Mouse (Mus musculus) MEL (cell line): ENCODE data around the gene Ermn. TPM values are rescaled to one million over a fixed set of nuclear protein-coding genes. Genes with fewer than 3 reads are reported as not detected.

Experiments used
- DNase-seq: peaks from one replicate; pipeline ENCODE4 v3.0.0; 2011; ENCODE audit warnings: low read depth, low spot score
- H3K27ac ChIP-seq: 2 replicates; pipeline ENCODE4 v1.5.1; 2012; ENCODE audit warnings: low read depth, mild to moderate bottlenecking, control low read depth, low read length, moderate library complexity; ENCODE audit not compliant: control insufficient read depth
- H3K27me3 ChIP-seq, 2 experiments: fragments of 150-350 bp in 1 of 2; sonication (generic) in 1 of 2; 2 replicates each; pipeline ENCODE4 v1.6.1; 2012; ENCODE audit warnings: low read length in 2 of 2, mild to moderate bottlenecking in 2 of 2, improper control_type of control experiment in 1 of 2, moderate library complexity in 1 of 2; ENCODE audit not compliant: insufficient read depth in 2 of 2, control insufficient read depth in 1 of 2
- H3K36me3 ChIP-seq, 2 experiments: 2 replicates each; pipeline ENCODE4 v1.6.1; 2012 to 2014; ENCODE audit warnings: low read length in 2 of 2, improper control_type of control experiment in 1 of 2, inconsistent platforms in 1 of 2, mild to moderate bottlenecking in 1 of 2; ENCODE audit not compliant: insufficient read depth in 2 of 2, control insufficient read depth in 1 of 2
- H3K4me1 ChIP-seq, 2 experiments: fragments of 150-350 bp in 1 of 2; sonication (generic) in 1 of 2; 2 replicates each; pipeline ENCODE4 v1.6.1; 2012; ENCODE audit warnings: low read length in 2 of 2, improper control_type of control experiment in 1 of 2, mild to moderate bottlenecking in 1 of 2; ENCODE audit not compliant: insufficient read depth in 2 of 2, control insufficient read depth in 1 of 2
- H3K4me3 ChIP-seq, 2 experiments: fragments of 150-350 bp in 1 of 2; sonication (generic) in 1 of 2; 2 replicates each; pipeline ENCODE4 v1.5.1; 2012; ENCODE audit warnings: low read depth in 2 of 2, low read length in 2 of 2, mild to moderate bottlenecking in 2 of 2, moderate library complexity in 2 of 2, control low read depth in 1 of 2, improper control_type of control experiment in 1 of 2; ENCODE audit not compliant: control insufficient read depth in 1 of 2, insufficient read depth in 1 of 2
- H3K79me2 ChIP-seq: 2 replicates; pipeline ENCODE4 v1.6.1; 2012; ENCODE audit warnings: mild to moderate bottlenecking, low read length, moderate library complexity; ENCODE audit not compliant: control insufficient read depth, poor library complexity, insufficient read depth
- H3K9ac ChIP-seq: 2 replicates; pipeline ENCODE4 v1.6.1; 2012; ENCODE audit warnings: low read depth, mild to moderate bottlenecking, control low read depth, low read length, moderate library complexity; ENCODE audit not compliant: control insufficient read depth, poor library complexity, severe bottlenecking
- H3K9me3 ChIP-seq: fragments of 150-350 bp; sonication (generic); replicated peaks from 2 replicates; pipeline ENCODE4 v1.6.1; 2012; ENCODE audit warnings: mild to moderate bottlenecking, low read length, improper control_type of control experiment, moderate library complexity; ENCODE audit not compliant: insufficient read depth
- BHLHE40 ChIP-seq: IDR thresholded peaks from 2 replicates; pipeline ENCODE4 v1.6.1; 2012; ENCODE audit warnings: low read depth, mild to moderate bottlenecking, inconsistent platforms, low read length, improper control_type of control experiment, borderline replicate concordance
- CHD1 ChIP-seq: IDR thresholded peaks from 2 replicates; pipeline ENCODE4 v1.6.1; 2012; ENCODE audit warnings: low read depth, mild to moderate bottlenecking, inconsistent platforms, low read length, improper control_type of control experiment
- CHD2 ChIP-seq: IDR thresholded peaks from 2 replicates; pipeline ENCODE4 v1.6.1; 2011; ENCODE audit warnings: low read length, improper control_type of control experiment
- CTCF ChIP-seq, 3 experiments: IDR thresholded peaks in 2 of 3; conservative IDR thresholded peaks in 1 of 3; 2 replicates each; pipeline ENCODE4 v1.5.1; 2011 to 2012; ENCODE audit warnings: low read length in 3 of 3, low read depth in 2 of 3, mild to moderate bottlenecking in 2 of 3, improper control_type of control experiment in 1 of 3, inconsistent platforms in 1 of 3, mixed read lengths in 1 of 3, moderate library complexity in 1 of 3; ENCODE audit not compliant: control insufficient read depth in 1 of 3, insufficient read depth in 1 of 3, poor library complexity in 1 of 3, severe bottlenecking in 1 of 3
- E2F4 ChIP-seq: IDR thresholded peaks from 2 replicates; pipeline ENCODE4 v1.6.1; 2011; ENCODE audit warnings: low read depth, low read length, improper control_type of control experiment, borderline replicate concordance
- ELF1 ChIP-seq: IDR thresholded peaks from 2 replicates; pipeline ENCODE4 v1.6.1; 2014; ENCODE audit warnings: low read depth, mild to moderate bottlenecking, inconsistent platforms, low read length, improper control_type of control experiment, moderate library complexity
- EP300 ChIP-seq, 2 experiments: IDR thresholded peaks; 2 replicates each; pipeline ENCODE4 v1.6.1; 2011; ENCODE audit warnings: improper control_type of control experiment in 2 of 2, low read length in 2 of 2, low read depth in 1 of 2, mild to moderate bottlenecking in 1 of 2
- ETS1 ChIP-seq: IDR thresholded peaks from 2 replicates; pipeline ENCODE4 v1.6.1; 2012; ENCODE audit warnings: low read depth, mild to moderate bottlenecking, inconsistent platforms, low read length, improper control_type of control experiment, moderate library complexity
- GABPA ChIP-seq: IDR thresholded peaks from 2 replicates; pipeline ENCODE4 v1.6.1; 2012; ENCODE audit warnings: low read depth, mild to moderate bottlenecking, inconsistent platforms, low read length, improper control_type of control experiment, moderate library complexity
- KAT2A ChIP-seq: conservative IDR thresholded peaks from 2 replicates; pipeline ENCODE4 v1.6.1; 2012; ENCODE audit warnings: low read depth, low read length, improper control_type of control experiment, inconsistent platforms
- MAZ ChIP-seq: IDR thresholded peaks from 2 replicates; pipeline ENCODE4 v1.6.1; 2012; ENCODE audit warnings: low read depth, mild to moderate bottlenecking, inconsistent platforms, low read length, improper control_type of control experiment
- MEF2A ChIP-seq: IDR thresholded peaks from 2 replicates; pipeline ENCODE4 v1.6.1; 2014; ENCODE audit warnings: low read depth, mild to moderate bottlenecking, inconsistent platforms, low read length, improper control_type of control experiment; ENCODE audit not compliant: poor library complexity, insufficient replicate concordance, severe bottlenecking; ENCODE audit errors: extremely low read depth
- MXI1 ChIP-seq: IDR thresholded peaks from 2 replicates; pipeline ENCODE4 v1.6.1; 2011; ENCODE audit warnings: mild to moderate bottlenecking, low read depth, low read length, improper control_type of control experiment
- MYB ChIP-seq: IDR thresholded peaks from 2 replicates; pipeline ENCODE4 v1.6.1; 2011; ENCODE audit warnings: mild to moderate bottlenecking, low read depth, low read length, improper control_type of control experiment
- POLR2A ChIP-seq, 2 experiments: IDR thresholded peaks; 2 replicates each; pipeline ENCODE4 v1.6.1; 2011 to 2012; ENCODE audit warnings: low read length in 2 of 2, mild to moderate bottlenecking in 2 of 2, control low read depth in 1 of 2, improper control_type of control experiment in 1 of 2, low read depth in 1 of 2, moderate library complexity in 1 of 2; ENCODE audit not compliant: control insufficient read depth in 1 of 2, insufficient read depth in 1 of 2, poor library complexity in 1 of 2
- POLR2AphosphoS2 ChIP-seq: IDR thresholded peaks from 2 replicates; pipeline ENCODE4 v1.6.1; 2011; ENCODE audit warnings: low read length, improper control_type of control experiment
- POLR2AphosphoS5 ChIP-seq: IDR thresholded peaks from 2 replicates; pipeline ENCODE4 v1.6.1; 2012; ENCODE audit warnings: low read depth, borderline replicate concordance, mild to moderate bottlenecking, inconsistent platforms, low read length, moderate library complexity, mixed read lengths
- RAD21 ChIP-seq: IDR thresholded peaks from 2 replicates; pipeline ENCODE4 v1.6.1; 2011; ENCODE audit warnings: mild to moderate bottlenecking, low read depth, low read length, improper control_type of control experiment
- SMC3 ChIP-seq: IDR thresholded peaks from 2 replicates; pipeline ENCODE4 v1.6.1; 2011; ENCODE audit warnings: low read depth, low read length, improper control_type of control experiment
- TAL1 ChIP-seq: IDR thresholded peaks from 2 replicates; pipeline ENCODE4 v1.6.1; 2012; ENCODE audit warnings: mild to moderate bottlenecking, inconsistent platforms, low read length, moderate library complexity, mixed read lengths
- TBP ChIP-seq: IDR thresholded peaks from 2 replicates; pipeline ENCODE4 v1.8.0; 2011; ENCODE audit warnings: low read depth, low read length, improper control_type of control experiment
- TCF12 ChIP-seq: IDR thresholded peaks from 2 replicates; pipeline ENCODE4 v1.6.1; 2014; ENCODE audit warnings: low read depth, mild to moderate bottlenecking, inconsistent platforms, low read length, improper control_type of control experiment, moderate library complexity
- USF2 ChIP-seq, 2 experiments: IDR thresholded peaks; 2 replicates each; pipeline ENCODE4 v1.6.1; 2011 to 2012; ENCODE audit warnings: improper control_type of control experiment in 2 of 2, low read length in 2 of 2, borderline replicate concordance in 1 of 2, inconsistent platforms in 1 of 2, low read depth in 1 of 2, mild to moderate bottlenecking in 1 of 2; ENCODE audit not compliant: insufficient read depth in 1 of 2
- ZC3H11A ChIP-seq: IDR thresholded peaks from 2 replicates; pipeline ENCODE4 v1.6.1; 2012; ENCODE audit warnings: low read depth, mild to moderate bottlenecking, inconsistent platforms, low read length, improper control_type of control experiment
- ZKSCAN1 ChIP-seq: IDR thresholded peaks from 2 replicates; pipeline ENCODE4 v1.6.1; 2012; ENCODE audit warnings: low read depth, mild to moderate bottlenecking, inconsistent platforms, low read length, improper control_type of control experiment, moderate library complexity
- ZMIZ1 ChIP-seq: IDR thresholded peaks from 2 replicates; pipeline ENCODE4 v1.6.1; 2012; ENCODE audit warnings: low read depth, mild to moderate bottlenecking, inconsistent platforms, low read length, improper control_type of control experiment, moderate library complexity
- ZNF384 ChIP-seq: IDR thresholded peaks from 2 replicates; pipeline ENCODE4 v1.6.1; 2012; ENCODE audit warnings: low read depth, mild to moderate bottlenecking, inconsistent platforms, low read length, improper control_type of control experiment
- polyA plus RNA-seq, 2 experiments: library from polyadenylated mRNA; stranded (reverse) in 1 of 2; unstranded in 1 of 2; fragments of >175 nt in 1 of 2; fragments of >200 nt in 1 of 2; gene quantifications; 2 replicates each; pipeline versions ENCODE4 v1.2.1 to v1.2.4; 2012; ENCODE audit warnings: low replicate concordance in 2 of 2, low read depth in 1 of 2; ENCODE audit not compliant: insufficient read length in 2 of 2, insufficient read depth in 1 of 2, missing spikeins in 1 of 2
- total RNA-seq: library from RNA; depleted of rRNA; stranded (reverse); fragments of 300-350 nt; gene quantifications from 2 replicates; pipeline ENCODE4 v1.2.3, GENCODE M21; 2012

Gene Ermn
- total and polyA plus RNA-seq, 3 experiments: not detected

- Histone ChIP-seq H3K27me3 (no peaks in the 10 kb centered on the region), H3K4me1 (no peaks in the 10 kb centered on the region), H3K9ac (no peak overlapping the region), H3K4me3 (no peak overlapping the region), H3K9me3 (no peaks in the 10 kb centered on the region), H3K36me3 (no peaks in the 10 kb centered on the region), H3K27ac (no peak overlapping the region), H3K79me2 (no peaks in the 10 kb centered on the region)
- DNase-seq: peak; percentile 14
- TF ChIP-seq ZMIZ1 (no peak), POLR2AphosphoS5 (no peak), USF2 (IDR thresholded peaks at IDR 0.05; ENCODE audit: borderline replicate concordance in 1 of 2, insufficient read depth in 1 of 2, low read depth in 1 of 2, low read length in 2 of 2) (no peak), SMC3 (peak; percentile 15; the same call in 1 of the 2 replicates), EP300 (IDR thresholded peaks at IDR 0.05; ENCODE audit: low read depth in 1 of 2, low read length in 2 of 2) (no peak), MXI1 (no peak), BHLHE40 (no peak), CTCF (IDR thresholded peaks at IDR 0.05 in 2 of 3, conservative IDR thresholded peaks at IDR 0.05 in 1 of 3; ENCODE audit: control insufficient read depth in 1 of 3, insufficient read depth in 1 of 3, low read depth in 2 of 3, low read length in 3 of 3, poor library complexity in 1 of 3, severe bottlenecking in 1 of 3) (peak in 2 of 3 experiments; percentile 11 to 41; a peak in 2 of 6 replicates), ELF1 (no peak), GABPA (no peak), ZNF384 (no peak), TCF12 (no peak), MEF2A (no peak), MAZ (no peak), ETS1 (no peak), TAL1 (no peak), ZC3H11A (peak; percentile 18; the same call in 1 of the 2 replicates), ZKSCAN1 (no peak), TBP (no peak), RAD21 (peak; percentile 41), CHD1 (no peak)
Measured at GRCm38 (mm10) chr2:58029404-58029803, 23.3 kb downstream of the Ermn start.

GRCm38 (mm10) chr2:58026740-58027139 is 25.9 kb downstream of the Ermn start:
- no peak for TF ChIP-seq POLR2A (IDR thresholded peaks at IDR 0.05; ENCODE audit: control insufficient read depth in 1 of 2, insufficient read depth in 1 of 2, low read depth in 1 of 2, low read length in 2 of 2, poor library complexity in 1 of 2)
- TF ChIP-seq TBP: no peak
- TF ChIP-seq POLR2AphosphoS2: no peak
- TF ChIP-seq CHD2: no peak
- TF ChIP-seq KAT2A: no peak
- no peak for TF ChIP-seq POLR2AphosphoS5
- TF ChIP-seq ZNF384: no peak
- TF ChIP-seq E2F4: no peak
- no peak for TF ChIP-seq RAD21
- no peak for TF ChIP-seq USF2 (IDR thresholded peaks at IDR 0.05; ENCODE audit: borderline replicate concordance in 1 of 2, insufficient read depth in 1 of 2, low read depth in 1 of 2, low read length in 2 of 2)
- no peak for TF ChIP-seq BHLHE40
- no peak for TF ChIP-seq ETS1
- no peak for TF ChIP-seq MYB
- TF ChIP-seq TCF12: no peak
- no peak for TF ChIP-seq ZKSCAN1
- no peak for TF ChIP-seq MEF2A
- TF ChIP-seq EP300 (IDR thresholded peaks at IDR 0.05; ENCODE audit: low read depth in 1 of 2, low read length in 2 of 2): no peak
- H3K27me3 ChIP-seq: no peaks in the 10 kb centered on the region

More at GRCm38 (mm10) chr2:58026740-58027139, 25.9 kb downstream of the Ermn start:
- Histone ChIP-seq H3K36me3 (no peaks in the 10 kb centered on the region), H3K9ac (no peak overlapping the region), H3K27ac (no peak overlapping the region), H3K4me1 (no peaks in the 10 kb centered on the region), H3K9me3 (no peaks in the 10 kb centered on the region), H3K79me2 (no peaks in the 10 kb centered on the region), H3K4me3 (no peak overlapping the region)
- DNase-seq: no peak
